Comparison of ENCODE assay signal across 16 mouse cellular contexts in the genomic region with DNA sequence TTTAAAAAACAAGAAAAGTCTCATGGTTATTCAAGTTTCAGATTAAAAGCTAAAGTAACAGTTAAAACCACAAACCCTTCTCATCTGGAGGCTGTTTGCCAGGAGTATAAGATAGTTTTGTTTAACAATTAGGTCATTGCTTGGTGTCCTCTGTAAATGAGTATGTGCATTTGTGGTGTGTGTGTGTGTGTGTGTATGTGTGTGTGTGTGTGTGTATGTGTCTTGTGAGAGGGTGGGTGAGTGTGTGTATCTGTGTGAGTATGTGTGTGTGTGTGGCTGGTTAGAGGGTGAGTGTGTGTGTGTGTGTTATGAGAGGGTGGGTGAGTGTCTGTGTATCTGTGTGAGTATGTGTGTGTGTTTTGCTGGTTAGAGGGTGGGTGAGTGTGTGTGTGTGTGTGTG. TPM values are rescaled to one million over a fixed set of nuclear protein-coding genes. Genes with fewer than 3 reads are reported as not detected.
A peak's percentile ranks its signal among the peaks of the same experiment; 100 is the strongest.
DNase-seq lines count a peak whose midpoint lies in the region; ATAC-seq lines count a peak whose summit lies in the region.
"Had no signal": no experiment of that assay in that cellular context is flagged by ENCODE, and none has a peak within 500 bp of the region (broad histone marks: within the 10 kb centered on the region; RNA-seq: fewer than 3 reads in every experiment).

No protein-coding gene starts in this region.

- peak; percentile 59; the same call in 1 of the 2 replicates for ATAC-seq in megakaryocyte-erythroid progenitor cell, adult 5-6 weeks (replicated peaks; ENCODE audit: low FRiP score, low TSS enrichment, poor library complexity, severe bottlenecking)
- ATAC-seq: activated CD4-positive, CD25-positive, alpha-beta regulatory T cell, adult 4 months; forebrain, embryonic 15.5 days; hindbrain, postnatal 0 days had no signal

- peak; percentile 31 for DNase-seq in kidney, adult 9 months
- DNase-seq in kidney, postnatal 25 days = no peak
- DNase-seq in 416B (ENCODE audit: low read depth) = peak; percentile 48
- peak; percentile 44 for DNase-seq in Muller cell, postnatal 12 days (ENCODE audit: inconsistent ontology term)
- DNase-seq in cerebellum, adult 11-12 months = no peak
- DNase-seq: adrenal gland, postnatal 14 days; cerebellum, adult 18-20 months; cerebellum, adult 9-11 months; cerebellum, postnatal 36 days; gastrocnemius, postnatal 14 days; heart, adult 2 months; heart, postnatal 14 days had no signal

RNA-seq across cellular contexts. Expression of a gene that starts 18.2 kb away (rescaled TPM):
- 0.99 and 1.3 TPM in 2 replicates for total RNA-seq in megakaryocyte-erythroid progenitor cell, adult 5-6 weeks (2014; fragmentation: Nextera tagmentation)
- total RNA-seq in megakaryocyte-erythroid progenitor cell, adult 5-6 weeks (2017) = 0.61 and 1.3 TPM in 2 replicates

Comparison
In these comparisons a context has a peak if more than half of its experiments do, and no peak if none do; other contexts are left out.
1. DNase-seq: peak in kidney, adult 9 months (single experiment), 416B (single experiment) and Muller cell, postnatal 12 days (single experiment); none in kidney, postnatal 25 days (0 of 2) and cerebellum, adult 11-12 months (single experiment).